Mouse (Mus musculus): ENCODE measurements around the gene Lrig1.

- TF ChIP-seq CTCF (IDR thresholded peaks at IDR 0.05; ENCODE audit: low read depth, low read length) (no peak), POLR2A (IDR thresholded peaks at IDR 0.05; ENCODE audit: borderline replicate concordance, low read depth, low read length) (no peak)
Observed at GRCm38 (mm10) chr6:94624543-94624942, 75.4 kb downstream of the Lrig1 start.

Measured in bone marrow macrophage, adult 2 months (primary cell).